Mouse (Mus musculus) embryo, embryonic 10.5 days (tissue): Measurements from ENCODE around the gene Eif4a1.
"Not testable (repeated sequence)": the region's sequence is repeated elsewhere in the genome, so short reads cannot be mapped to it uniquely, and the experiment has no call there.

ENCODE experiments used
- DNase-seq: peaks from one replicate; pipeline ENCODE4 v3.0.0-alpha.2; 2015; ENCODE audit warnings: low spot score

Gene Eif4a1

DNA sequence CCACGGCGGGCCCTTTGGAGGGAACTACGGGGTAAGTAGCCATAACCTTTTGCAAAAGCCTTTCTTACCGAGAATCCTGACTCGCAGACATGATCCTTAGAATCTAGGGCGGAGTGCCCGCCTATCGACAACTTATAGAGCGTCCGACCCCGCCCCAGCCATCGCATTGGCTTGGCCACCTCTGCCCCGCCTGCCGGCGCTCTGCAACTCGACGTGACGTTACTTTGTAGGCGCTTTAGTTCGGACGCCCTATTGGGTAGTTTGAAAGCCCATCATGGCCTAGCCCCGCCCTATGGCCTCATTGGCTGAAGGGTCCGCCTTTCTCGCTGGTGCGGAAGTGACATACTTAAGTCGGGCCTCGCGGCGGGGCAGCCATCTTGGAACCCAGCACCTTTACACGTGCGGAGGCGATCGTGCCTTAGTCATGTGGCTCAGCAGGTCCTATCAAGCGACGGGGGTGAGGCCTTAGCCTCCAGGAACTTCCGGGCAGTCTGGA lies at the start of gene Eif4a1:
Gene Eif4a1 (minus strand): TSS at position 213 of the 496 bp plus-strand sequence.
- DNase-seq: peak; percentile 100

DNA sequence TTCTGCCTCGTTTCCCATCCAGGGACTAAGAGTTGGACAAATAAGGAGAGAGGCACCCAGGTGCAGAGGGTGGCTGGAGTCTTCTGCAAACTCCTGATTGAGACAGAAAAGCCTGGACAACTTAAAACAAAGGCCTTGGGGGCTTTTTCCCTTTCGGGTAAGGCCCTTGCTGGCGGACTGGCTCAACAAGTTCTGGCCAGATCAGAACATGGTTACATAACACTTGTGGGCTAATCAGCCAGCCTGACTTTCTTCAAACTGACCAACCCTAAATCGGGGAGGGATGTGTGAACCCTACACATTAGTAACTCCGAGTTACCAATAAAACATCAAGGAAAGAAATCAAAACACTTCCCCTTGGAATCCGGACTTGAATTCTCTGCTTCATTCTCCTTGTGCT lies 48.6 kb upstream of the Eif4a1 start:
- DNase-seq: no peak

DNA sequence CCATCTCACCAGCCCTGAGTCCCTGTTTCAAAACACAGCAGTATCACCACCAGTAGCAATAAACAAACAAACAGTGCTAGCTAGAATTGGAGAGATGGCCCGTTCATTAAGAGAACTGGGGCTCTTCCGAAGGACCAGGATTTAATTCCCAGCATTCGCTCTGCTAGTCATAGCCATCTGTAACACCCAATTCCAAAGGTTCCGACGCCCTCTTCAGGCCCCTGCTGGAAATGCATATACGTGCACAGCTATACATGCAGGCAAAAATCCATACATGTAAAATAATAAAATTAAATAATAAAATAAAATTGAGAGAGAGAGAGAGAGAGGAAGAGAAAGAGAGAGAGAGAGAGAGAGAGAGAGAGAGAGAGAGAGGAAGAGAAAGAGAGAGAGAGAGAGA lies 47.2 kb upstream of the Eif4a1 start:
- DNase-seq: peak; percentile 17

DNA sequence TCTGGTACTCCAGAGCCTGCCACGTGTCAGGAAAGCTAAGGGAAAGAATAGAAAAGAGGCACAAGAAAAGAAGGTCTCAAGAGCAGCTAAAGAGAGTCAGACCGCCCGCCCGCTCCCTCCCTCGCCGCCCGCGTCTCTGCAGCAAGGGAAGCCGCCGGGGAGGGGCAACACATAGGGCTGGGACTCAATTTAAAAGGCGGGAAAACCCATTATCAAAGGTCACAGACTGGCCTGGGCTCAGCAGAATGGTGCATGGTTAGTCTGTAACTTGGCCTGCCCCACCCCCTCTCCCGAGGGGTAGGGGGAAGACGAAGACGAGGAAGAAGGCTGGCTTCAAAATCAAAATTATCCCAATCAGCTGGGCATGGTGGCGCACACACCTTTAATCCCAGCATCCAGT lies 46.4 kb upstream of the Eif4a1 start:
- DNase-seq: peak; percentile 38

DNA sequence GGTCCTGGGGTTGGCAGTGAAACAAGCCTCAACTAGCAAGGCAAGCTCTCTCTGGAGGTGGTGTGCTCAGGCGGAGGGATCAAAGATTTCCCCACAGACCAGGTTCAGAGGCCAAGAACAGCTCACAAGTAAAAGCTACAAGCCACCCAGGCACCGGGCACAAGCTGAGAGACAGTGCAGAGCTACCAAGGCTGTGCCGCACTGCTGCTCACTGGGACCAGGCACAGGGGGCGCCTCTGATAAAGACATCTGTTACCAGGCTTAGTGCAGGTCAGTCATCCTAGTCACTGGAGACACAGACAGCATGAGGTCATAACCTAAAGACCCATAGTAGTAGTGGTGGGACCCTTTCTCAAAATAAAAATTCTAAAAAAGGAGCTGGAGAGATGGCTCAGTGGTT lies 44.7 kb upstream of the Eif4a1 start:
- peak; percentile 6 for DNase-seq

DNA sequence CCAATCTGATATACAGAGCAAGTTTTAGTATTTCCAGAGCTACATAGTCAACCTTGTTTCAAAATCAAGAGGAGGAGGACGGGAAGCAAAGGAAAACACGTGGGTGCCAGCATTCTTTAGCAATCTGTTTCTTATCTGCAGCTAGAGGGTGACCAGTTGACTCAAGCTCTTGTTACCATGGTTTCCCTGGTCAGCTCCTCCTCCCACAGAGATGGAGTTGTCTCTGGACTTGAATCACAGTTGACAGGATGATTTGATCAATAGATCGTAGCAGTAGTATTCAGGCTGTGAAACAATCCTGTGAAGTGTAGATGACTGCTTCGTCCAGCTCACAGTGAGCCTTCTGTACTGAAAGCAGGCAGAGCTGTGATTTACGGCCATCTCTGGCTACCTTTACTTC lies 43.7 kb upstream of the Eif4a1 start:
- DNase-seq: peak; percentile 72

DNA sequence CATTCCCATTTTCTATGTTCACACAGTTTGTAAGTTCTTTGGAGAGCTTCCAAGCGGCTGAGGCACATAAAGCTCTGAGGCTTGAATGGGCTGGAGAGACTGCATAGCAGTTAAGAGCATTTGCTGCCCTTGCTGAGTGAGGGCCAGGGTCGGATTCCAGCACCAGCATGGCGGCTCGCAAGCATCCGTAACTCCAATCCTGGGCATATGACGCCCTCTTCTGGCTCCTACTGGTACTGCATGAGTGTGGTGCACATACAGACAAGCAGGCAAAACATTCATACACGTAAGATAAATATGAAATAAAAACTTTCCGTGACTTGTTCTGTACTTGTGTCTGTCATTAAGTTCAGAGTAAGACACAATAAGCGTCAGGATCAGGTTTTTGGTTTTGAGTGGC lies 43.3 kb upstream of the Eif4a1 start:
- DNase-seq: peak; percentile 51

DNA sequence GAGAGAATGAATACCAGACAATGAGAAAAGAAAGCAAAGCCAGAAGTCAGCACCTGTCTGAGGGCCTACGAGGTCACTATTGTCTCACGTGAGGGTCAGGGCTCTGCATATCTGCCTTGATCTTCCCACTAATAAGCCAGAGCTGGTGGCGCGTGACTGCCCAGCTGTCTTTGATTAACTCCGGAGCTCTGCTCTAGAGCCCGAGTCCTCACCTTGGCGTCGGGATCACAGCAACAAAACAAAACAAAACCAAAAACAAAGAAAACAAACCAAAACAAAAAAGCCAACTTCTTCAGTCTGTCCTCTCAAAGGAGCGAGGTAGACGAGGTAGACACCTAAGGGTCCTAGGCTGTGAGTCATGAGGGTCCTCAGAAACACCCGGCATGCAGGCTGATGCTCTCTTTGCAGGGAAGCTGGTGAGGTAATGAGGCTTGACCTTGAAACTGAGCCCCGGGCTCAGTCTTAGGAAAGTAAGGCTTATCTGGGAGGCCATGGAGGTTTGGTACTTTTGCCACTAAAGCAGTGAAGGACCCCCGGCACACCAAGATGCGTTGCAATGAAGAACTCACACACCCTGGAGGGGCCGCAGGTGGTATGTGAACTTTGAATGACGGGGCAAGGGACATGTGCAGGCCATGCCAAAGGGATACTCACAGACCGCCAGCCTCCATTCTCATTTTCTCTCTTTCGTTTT lies 42.6 kb upstream of the Eif4a1 start:
- peak; percentile 76 for DNase-seq

DNA sequence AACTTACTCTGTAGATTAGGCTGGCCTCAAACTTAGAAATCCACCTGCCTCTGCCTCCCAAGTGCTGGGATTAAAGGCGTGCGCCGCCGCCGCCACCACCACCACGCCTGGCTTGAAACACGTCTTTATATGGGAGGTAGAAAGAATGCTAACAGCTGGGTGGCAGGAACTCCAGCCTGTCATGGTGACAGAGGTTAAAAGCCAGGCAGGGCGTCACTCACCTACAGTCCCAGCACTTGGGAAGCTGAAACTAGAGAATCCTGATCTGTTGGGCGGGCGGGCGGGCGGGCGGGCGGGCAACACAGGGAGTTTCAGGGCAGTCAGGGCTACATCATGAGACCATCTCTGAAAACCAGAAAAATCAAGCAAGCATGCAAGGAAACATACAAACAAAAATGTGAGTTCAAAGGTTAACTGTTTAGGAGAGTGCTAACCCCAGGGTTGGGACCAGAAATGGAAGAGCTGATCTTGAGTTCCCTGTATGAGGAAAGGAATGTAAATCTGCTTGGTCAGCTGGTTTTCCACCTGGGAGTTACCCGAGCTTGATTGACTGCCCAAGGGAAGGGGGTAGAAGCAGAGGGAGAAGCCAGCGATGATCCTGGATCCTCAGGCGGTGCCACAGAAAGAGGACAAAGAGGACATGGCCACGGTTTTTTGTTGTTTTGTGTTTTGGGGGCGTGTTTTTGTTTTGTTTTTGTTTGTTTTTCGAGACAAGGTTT lies 40.9 kb upstream of the Eif4a1 start:
- DNase-seq: peak; percentile 48

DNA sequence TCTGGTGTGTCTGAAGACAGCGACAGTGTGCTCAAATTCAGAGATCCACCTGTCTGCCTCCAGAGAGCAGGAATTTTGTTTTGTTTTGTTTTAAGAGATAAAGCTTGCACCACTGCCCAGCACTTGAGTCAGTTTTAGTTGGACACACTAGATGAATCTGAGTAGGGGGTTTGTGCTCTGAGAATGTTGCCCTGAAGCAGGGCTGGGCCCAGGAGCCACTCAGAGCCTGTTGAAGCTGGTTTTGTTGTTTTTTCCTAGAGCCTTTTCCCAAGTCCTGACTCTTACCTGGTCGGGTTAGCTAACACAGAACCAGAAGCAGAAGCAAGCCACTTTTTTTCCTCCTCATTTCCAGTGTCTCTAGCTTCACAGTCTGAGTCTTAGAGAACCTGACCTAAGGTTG lies 38.9 kb upstream of the Eif4a1 start:
- DNase-seq: no peak

DNA sequence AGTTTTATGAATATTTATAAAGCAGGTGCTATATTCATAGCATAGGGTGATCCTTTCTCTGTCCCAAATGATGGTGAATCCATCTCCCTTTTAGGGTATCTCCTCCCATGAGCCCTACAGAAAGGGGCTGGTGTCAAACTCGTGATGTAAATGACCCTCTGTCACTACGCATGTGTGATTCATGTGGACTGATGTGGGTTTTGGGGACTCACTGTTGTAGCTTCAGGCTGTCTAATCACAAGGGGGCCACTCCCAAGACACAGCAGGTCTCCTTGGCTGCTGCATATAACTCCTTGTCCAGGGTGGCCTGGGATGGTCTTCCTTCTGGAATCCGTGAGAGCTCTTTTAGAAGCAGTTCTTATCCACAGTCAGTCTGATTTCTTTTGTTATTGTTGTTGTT lies 38.2 kb upstream of the Eif4a1 start:
- DNase-seq: no peak

DNA sequence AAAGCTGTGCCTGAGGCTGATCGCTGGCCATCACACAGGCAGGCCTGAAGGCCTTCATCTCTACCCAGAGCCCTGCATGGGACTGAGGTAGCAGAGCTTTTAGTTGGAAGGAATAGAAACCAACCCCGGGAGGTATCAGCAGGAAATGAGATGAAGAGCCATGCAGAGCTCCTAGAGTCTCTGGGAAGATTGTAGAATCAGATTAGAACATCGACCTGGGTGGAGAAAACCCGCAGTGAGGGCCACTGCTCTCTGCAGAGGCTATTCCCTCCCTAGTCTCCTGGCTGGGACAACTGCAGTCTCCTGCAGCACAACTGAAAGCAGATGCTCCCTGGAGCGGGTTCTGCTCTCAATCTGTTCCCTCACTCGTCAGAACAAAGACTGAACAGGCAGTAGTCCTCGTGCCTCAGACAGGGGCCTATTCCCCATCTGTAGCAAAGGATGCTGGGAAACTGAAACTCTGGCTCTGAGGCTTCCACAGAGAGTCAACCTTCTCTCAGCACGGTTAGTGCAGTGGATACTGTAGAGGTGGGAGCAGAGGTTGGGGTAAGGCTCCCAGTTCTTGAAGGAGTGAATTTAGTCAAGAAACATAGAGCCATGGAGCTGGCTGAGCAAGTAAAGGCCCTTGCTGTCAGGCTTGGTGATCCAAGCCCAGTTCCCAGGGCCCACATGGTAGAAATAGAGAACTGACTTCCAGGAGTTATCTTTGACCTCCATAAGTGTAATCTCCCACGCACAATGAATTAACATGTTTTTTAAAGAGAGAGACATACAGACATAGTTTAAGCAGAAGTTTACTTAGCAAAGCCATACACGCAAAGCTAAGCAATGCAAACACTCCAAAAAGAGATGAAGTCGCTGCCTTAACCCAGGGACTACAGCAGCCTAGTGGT lies 37.6 kb upstream of the Eif4a1 start:
- DNase-seq: no peak

DNA sequence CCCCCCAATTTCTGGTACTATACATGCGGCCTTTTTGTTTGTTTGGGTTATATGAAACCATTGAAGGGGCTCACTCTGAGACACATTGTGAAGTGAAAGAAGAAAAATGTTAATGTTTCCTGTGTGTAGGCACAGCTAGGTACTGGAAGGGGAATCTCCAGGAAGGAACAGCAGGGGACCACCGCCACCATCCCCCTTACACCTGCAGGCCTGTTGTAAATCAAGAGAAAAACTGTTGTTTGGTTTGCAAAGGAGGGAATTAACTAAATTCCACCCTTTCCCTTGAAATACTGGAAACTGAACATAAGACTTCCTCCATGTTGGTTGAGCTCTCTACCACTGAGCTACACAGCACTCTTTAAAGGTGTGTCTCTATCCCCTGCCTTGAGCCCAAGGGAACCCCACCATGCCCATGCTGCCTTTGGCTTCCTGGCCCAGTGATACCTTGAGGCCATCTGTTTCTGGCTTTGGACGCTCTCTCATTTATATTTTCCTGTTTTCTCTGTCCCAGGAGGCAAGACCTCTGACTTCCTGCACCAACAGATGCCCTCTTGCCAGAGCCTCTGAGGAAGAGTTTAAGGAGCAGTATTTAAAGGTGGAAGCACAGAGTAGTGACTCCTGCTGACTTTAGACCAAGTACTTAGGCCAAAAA lies 36.5 kb upstream of the Eif4a1 start:
- DNase-seq: no peak

DNA sequence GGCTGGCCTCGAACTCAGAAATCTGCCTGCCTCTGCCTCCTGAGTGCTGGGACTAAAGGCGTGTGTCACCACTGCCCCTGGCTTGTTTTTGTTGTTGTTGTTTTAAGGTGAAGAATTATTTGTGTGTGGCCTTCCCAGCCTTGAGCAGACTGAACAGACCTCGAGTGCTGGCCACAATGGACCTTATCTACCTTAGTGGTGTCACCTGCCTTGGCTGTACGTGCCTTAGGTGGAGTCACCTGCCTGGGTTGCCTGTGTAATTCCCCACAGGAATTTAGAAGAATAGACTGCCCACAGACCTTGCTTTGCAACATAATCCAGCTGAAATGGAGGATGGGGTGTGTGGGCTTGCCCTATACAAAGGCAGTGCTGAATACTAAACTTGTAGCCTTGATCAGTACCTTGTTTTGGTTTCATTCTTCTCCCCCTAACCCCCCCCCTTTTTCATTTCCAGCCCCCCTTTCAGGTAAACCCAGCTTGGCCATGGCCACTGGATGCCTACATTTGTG lies 35.7 kb upstream of the Eif4a1 start:
- no peak for DNase-seq

DNA sequence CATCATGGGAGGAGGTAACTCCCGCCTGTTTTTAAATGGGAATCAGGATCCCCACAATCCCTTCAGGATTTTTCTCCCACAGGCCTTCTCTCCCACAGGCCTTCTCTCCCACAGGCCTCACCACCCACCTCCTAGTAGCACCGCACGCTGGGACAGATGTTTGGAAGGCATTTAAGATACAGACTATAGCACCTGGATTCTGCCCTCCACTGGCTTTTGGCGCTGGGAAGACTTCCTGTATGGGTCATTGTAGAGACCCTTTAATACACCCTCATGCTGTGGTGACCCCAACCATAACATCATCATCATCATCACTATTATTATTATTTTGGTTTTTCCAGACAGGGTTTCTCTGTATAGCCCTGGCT lies 35.2 kb upstream of the Eif4a1 start:
- DNase-seq: no peak

DNA sequence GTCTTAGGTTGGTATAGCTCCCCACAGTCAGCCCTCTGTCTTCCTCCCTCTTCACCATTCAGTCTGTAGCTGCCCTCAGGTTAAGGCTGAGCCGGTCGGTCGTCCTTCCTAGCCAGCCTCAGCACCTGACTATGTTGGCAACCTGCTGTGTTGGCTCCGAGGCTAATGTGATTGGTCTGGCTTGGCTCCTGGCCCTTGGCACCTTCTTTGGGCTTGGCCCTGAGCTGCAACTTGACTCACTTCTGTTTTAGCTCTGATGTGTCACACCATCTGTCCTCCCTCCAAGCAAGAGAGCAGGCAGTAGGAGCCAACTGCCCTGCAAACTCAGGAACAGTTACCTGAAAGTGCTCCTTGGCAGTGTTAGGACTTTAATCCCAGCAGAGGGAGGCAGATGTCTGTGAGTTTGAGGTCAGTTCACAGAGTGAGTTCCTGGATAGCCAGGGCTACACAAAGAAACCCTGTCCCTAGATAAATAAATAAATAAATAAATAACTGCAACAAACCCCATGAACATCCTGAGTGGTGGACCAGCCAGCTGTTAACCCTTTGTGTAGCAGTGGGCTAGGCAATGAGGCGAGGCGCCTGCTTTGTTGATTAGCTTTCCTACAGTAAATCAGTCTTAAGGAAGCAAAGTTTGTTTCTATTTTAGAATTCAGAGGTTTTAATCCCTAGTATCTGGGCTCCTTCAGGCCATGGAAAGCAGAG lies 34.7 kb upstream of the Eif4a1 start:
- no peak for DNase-seq

DNA sequence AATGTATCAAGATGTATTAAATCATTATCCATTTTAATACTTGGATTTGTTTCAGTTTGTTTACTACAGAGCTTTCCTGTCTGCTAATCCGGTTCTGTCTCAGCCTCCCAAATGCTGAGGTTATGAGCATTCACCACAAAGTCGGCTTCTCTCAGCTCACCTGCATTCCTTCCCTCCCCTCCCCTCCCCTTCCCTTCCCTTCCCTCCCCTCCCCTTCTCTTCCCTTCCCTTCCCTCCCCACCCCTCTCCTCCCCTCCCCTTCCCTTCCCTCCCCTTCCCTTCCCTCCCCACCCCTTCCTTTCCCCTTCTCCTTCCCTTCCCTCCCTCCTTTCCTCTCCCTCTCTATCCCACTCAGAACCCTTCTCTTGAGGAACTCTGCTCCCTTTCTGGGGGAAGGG lies 32.4 kb upstream of the Eif4a1 start:
- DNase-seq: no peak

DNA sequence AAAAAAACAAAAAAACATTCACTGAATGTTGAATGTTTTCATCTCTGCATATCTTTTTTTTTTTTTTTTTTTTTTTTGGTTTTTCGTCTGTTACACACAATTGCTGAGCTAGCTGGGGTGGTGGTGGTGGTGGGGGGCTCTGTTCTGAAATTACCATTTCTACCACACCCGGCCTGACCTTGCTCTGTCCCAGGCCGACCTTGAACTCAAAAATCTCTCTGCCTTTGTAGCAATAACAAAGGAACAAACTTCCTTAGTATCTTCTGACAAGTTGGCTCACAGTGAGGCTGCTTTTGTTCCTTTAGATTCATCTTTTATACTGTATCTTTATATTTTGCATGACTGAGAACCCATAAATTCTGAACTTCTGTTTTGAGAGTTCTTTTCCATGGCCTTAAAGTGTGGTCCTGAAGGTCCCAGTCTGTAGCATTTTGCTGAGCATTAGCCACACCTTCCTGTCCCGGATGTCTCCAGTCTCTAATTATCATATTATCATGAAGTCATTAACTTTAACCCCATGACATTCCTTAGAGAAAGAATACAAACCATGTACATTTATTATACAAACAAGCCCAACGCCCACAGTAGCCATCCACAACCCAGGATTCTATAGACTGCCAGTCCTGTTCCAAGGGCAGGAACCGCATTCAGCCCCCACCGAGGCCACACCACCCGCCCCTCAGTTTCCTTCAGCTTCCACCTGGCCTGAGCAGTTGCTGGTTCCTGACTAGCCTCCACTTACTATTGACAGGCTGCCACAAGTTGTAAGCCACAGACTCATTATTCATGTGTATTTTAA lies 31.8 kb upstream of the Eif4a1 start:
- no peak for DNase-seq

DNA sequence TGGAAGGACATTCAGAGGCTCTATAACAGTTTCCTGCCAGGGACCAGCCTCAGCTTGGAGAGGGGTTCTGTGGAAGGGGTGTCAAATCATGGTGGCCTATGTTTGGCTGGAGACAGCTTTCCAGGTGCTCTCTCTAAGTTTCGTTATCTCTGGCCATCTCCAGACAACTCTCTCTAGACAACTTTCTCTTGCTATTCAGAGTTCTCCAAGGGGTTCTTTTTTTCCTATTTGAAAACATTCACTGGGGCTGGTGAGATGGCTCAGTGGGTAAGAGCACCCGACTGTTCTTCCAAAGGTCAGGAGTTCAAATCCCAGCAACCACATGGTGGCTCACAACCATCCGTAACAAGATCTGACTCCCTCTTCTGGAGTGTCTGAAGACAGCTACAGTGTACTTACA lies 31.2 kb upstream of the Eif4a1 start:
- not testable (repeated sequence) for DNase-seq

DNA sequence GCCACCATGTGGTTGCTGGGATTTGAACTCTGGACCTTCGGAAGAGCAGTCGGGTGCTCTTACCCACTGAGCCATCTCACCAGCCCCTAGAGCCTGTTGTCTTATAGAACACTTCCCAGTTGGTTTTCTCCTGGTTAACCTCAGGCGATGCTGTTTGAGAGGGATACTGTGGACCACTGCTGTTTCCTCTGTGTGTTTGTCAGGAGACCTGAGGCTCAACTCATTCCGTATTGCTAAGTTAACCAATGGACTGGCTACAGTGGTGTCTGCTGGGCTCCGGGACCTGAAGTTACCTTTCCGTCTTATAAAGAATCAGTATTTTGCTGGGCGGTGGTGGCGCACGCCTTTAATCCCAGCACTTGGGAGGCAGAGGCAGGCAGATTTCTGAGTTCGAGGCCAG lies 30.7 kb upstream of the Eif4a1 start:
- not testable (repeated sequence) for DNase-seq
